Mouse (Mus musculus) ovary, postnatal 14 days (tissue): Measurements from ENCODE around the gene Dqx1.
A peak's percentile ranks its signal among the peaks of the same experiment; 100 is the strongest.

Source experiments
- DNase-seq: peaks from one replicate; pipeline ENCODE4 v3.0.0; 2022; ENCODE audit warnings: low spot score

Dqx1 gene

GRCm38 (mm10) chr6:83070311-83071219 lies 12.9 kb downstream of the Dqx1 start:
- DNase-seq: no peak

DNA sequence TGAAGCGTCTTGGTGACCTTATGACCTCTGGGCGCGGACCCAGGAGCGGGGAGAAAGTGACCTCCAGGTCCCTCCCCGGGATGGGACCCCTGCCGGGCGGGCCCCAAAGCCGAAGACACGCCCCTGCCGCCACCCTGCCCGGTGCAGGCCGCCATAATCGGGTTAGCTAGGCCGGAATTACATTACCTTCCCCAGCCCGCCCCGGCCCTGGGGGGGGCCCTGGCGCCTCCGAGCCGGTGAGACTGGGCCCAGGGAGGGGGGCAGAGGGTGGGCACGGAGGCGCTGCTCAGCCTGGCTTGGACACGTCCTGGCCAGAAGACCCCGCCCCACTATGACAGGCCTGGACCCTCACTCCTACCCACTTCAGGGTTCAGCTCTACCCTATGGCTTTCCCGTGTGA lies 13.6 kb downstream of the Dqx1 start:
- DNase-seq: no peak

DNA sequence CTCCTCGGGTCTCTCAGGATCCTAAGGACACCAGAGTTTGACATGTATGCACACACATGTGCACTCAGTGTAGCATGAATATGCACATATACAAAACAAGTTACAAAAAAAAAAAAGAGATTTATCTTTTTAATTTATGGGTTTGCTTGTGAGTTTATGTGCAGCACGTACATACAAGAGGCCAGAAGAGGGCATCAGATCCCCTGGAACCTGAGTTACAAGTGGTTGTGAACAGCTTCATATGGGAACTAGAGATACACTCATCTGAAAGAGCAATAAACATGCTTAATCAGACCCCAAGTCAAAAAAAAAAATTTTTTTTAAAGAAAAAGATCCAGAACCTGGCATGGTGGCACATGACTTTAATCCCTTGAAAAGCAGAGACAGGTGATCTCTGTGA lies 17.3 kb downstream of the Dqx1 start:
- no peak for DNase-seq

- no peak for DNase-seq
These were observed 20.1 kb downstream of the Dqx1 start, which contains the start of gene Pcgf1 for GRCm38 (mm10) chr6:83077630-83078323. Gene Pcgf1, plus strand, starts transcription at chr6:83077869.

DNA sequence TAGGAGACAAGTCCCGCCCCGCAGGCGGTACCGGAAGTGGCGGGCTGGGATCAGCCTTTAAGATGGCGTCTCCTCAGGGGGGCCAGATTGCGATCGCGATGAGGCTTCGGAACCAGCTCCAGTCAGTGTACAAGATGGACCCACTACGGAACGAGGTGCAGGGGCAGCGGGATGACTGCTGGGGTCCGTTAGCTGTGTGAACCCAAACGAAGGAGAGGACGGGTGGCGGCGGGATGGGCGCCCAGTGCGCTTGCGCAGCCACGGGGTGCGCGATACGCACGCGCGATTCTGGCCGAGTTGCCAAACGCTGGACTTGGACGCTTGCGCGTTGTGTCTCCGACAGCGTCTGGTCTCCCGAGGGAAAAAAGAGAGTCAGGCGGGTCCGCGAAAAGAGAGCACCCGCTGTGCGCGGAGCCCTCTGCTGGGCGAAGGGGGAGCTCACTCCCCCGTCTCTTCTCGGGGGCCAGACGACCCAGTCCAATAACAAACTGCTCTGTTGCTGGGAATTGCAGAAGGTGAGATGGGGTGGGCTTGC lies 20.7 kb downstream of the Dqx1 start:
- peak; percentile 99 for DNase-seq

GRCm38 (mm10) chr6:83080210-83080609 lies 22.6 kb downstream of the Dqx1 start:
- DNase-seq: no peak

- no peak for DNase-seq
These were observed 25.9 kb downstream of the Dqx1 start for GRCm38 (mm10) chr6:83083497-83083896.

GRCm38 (mm10) chr6:83084477-83084876 lies 26.8 kb downstream of the Dqx1 start:
- no peak for DNase-seq

DNA sequence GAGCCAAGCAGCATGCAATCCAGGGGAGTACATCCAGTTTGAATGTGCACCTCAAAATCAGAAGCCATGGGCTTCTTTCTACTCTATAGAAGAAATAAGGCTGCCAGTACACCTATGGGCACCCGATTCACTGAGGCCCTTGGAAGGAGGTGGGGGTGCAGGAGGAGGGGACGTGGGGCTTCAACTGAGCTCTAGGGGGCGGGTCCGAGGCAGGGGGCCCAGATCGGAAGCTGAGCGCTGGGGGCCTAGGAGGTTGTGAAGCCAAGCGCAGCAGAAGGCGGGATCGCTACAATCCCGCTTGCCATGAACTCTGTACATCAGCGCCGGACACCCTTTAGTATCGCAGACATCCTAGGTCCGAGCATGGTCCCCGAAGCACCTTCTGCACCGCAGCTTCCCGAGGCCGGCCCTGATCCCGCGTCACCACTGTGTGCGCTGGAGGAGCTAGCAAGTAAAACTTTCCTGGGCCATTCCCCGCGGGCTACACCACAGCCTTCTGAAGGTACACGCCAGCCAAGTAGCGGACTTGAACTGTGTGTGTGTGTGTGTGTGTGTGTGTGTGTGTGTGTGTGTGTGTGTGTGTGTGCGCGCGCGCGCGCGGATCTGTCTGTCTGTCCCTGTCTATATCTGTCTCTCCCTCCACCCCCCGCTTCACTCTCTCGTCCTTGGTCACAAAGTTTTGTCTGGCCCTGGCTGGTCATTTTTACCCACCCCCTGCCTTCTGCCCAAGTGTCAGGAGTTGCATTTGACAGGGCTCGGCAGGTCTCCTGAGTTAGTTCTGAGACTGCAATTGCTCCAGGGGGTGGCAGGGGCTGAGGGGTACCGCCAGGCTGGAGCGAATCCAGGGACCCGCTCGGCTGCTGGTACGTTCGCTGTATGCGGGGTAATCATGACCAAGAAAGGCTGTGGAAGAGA lies 28.7 kb downstream of the Dqx1 start, which contains the start of gene Lbx2:
Gene Lbx2 (plus strand): TSS at position 247 of the 915 bp plus-strand sequence.
- no peak for DNase-seq

GRCm38 (mm10) chr6:83087205-83087925 lies 29.7 kb downstream of the Dqx1 start:
- DNase-seq: no peak

DNA sequence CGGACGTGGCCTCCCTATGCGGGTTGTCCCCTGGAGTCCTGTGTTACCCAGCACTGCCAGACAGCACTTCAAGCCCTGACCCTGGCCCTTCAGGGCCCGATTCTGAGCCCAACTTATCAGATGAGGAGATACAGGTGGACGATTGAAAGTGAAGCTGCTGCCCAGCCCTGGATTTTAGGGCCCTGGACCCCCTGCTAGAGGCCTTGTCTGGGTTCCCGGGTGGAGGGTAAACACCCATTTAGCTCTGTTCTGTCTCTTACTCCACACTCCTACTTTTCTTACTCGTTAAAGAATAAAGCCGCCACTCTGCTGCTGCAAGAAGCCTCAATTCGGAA lies 30.2 kb downstream of the Dqx1 start:
- DNase-seq: no peak

DNA sequence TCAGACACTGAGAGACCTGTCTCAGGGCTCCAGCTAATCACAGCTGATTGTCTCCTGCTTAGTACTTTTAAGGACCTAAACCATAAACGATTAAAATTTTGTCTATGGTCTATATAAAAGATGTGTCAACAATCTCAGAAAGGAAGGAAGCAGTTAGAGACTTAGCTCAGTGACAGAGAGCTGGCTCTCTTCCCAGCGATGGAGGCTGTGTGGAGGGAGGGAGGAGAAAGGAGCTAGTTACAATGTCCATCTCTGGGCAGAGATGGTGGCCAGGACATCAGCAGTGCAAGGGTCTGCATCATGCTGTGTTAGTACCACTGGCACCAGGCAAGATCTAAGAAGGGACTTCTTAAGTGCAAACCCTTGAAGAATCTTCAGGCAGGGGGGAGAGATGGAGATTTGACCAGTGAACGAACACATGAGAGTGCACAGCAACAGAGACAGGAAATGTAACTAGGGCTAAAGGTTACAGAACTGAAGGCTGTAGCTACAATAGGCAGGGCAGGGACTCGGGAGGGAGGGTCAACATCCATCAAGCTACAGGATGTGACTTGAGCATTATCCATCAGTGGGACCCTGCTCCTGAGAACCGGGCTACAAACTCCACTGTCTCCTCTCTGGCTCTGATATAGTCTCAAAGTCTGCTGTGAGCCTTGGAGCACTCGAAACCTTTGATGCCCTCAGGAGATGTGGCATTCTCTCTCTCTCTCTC lies 34.9 kb downstream of the Dqx1 start:
- no peak for DNase-seq

- no peak for DNase-seq
These were observed 38.3 kb downstream of the Dqx1 start for GRCm38 (mm10) chr6:83095968-83096367.

- DNase-seq: no peak
These were observed 40.8 kb downstream of the Dqx1 start for GRCm38 (mm10) chr6:83098411-83098810.

- DNase-seq: peak; percentile 69
These were observed 43.7 kb downstream of the Dqx1 start, which contains the start of the genes Ccdc142 and Gm42688 for GRCm38 (mm10) chr6:83101316-83101687. Gene Ccdc142, plus strand, starts transcription at chr6:83101601. Gene Gm42688, plus strand, starts transcription at chr6:83101617.

DNA sequence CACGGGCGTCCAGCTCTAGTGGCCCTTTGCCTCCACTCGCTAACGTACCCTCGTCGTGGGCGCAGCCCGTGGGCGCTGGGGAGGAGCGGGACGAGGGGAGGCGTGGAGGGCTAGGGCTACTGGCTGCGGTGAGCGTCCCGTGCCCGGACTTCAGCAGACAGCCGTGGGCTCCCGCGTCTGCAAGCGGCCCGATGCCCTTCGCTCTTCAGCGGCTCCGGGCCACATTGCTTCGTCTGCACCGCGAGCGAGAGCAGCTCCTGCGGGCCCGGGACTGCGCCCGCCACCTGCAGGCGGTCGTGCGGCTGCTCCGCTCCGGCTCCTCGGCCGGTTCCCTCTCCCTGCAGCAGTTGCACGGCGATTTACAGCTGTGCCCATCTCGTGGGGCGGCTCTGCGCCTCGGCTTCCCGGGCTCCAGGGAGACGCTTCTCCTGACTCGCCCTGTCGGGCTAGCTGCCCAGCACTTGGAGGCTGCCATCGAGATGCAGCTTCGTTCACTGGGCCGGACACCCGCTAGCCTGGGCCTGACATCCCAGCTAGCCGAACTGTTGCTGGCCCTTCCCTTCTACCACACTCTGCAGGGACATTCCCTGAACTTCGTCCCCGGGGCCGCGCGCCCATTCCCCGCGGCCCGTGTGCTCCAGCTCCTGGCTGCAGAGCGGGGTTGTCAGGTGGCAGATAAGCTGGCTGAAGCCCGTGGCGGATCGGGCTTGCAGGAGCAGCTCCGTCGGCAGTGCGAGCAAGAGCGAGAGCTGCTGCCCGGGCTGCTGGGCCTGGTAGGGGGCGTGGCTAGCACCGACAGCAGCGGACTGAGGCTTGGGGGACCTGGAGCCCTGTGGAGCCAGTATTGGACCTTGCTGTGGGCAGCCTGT lies 44.3 kb downstream of the Dqx1 start:
- peak; percentile 53 for DNase-seq

DNA sequence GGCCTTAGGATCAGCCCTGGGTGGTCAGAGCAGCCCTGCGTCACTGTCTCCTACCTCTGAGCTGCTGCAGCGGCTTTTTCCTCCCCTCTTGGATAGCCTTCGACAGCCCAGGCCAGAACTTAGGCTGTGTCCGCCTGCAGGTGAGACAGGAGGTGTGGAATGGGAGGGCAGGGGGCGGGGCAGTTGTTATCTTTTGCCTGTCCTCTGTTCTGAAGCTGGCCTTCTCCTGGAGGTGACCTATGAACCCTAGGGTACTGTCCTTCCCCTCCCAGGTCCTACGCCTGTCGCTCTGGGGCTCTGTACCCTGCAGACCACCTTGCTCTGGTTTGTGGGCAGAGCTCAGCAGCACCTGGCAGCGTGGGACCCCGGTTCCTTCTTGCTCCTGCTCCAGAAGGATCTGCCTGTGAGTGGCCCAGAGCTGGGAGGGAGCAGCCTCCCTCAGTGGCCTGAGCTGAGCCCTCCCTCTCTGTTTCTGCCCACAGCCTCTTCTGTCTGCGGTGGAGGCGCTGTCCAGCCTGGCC lies 45.5 kb downstream of the Dqx1 start:
- DNase-seq: no peak

DNA sequence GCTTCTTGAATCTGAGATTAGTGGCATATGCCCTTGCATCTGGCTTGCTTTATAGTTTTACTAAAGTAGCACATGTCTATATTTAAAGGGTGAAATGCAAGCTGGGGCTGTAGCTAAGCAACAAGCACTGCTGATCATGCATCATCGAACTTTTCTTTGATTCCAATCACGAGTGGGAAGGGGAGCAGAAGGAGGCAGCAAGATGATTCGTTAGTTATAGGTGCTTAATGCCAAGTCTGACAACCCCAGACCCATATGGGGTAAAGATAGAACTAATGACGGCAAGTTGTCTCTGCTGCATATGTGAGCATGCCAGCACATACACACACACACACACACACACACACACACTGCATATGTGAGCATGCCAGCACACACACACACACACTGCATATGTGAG lies 46.5 kb downstream of the Dqx1 start:
- no peak for DNase-seq
